Mouse (Mus musculus) neural tube, embryonic 14.5 days (tissue): ENCODE results near the gene Nthl1. TPM values are rescaled to one million over a fixed set of nuclear protein-coding genes. Genes with fewer than 3 reads are reported as not detected.

Experiments
- ATAC-seq: fragments of 200-750 bp; cut with Nextera tagmentation; 2 replicates; pipeline ENCODE4 v1.8.0; 2017; ENCODE audit warnings: low read depth, mild to moderate bottlenecking, moderate TSS enrichment, moderate library complexity
- H3K27ac ChIP-seq: fragments of 300-500 bp; sonication (generic); 2 replicates; pipeline ENCODE4 v1.5.1; 2014; ENCODE audit warnings: low read depth, mild to moderate bottlenecking, control low read depth, low read length, moderate library complexity, mixed read lengths
- H3K27me3 ChIP-seq: fragments of 300-500 bp; sonication (generic); 2 replicates; pipeline ENCODE4 v1.6.1; 2014; ENCODE audit warnings: low read length; ENCODE audit not compliant: control insufficient read depth, insufficient read depth
- H3K36me3 ChIP-seq: fragments of 300-500 bp; sonication (generic); 2 replicates; pipeline ENCODE4 v1.6.1; 2014; ENCODE audit warnings: low read length, mixed read lengths; ENCODE audit not compliant: control insufficient read depth, insufficient read depth
- H3K4me1 ChIP-seq: fragments of 300-500 bp; sonication (generic); 2 replicates; pipeline ENCODE4 v1.6.1; 2014; ENCODE audit warnings: low read length; ENCODE audit not compliant: control insufficient read depth, insufficient read depth
- H3K4me2 ChIP-seq: fragments of 300-500 bp; sonication (generic); 2 replicates; pipeline ENCODE4 v1.6.1; 2014; ENCODE audit warnings: mild to moderate bottlenecking, low read depth, low read length, control low read depth
- H3K4me3 ChIP-seq: fragments of 300-500 bp; sonication (generic); 2 replicates; pipeline ENCODE4 v1.5.1; 2014; ENCODE audit warnings: low read depth, low read length, control low read depth, mixed read lengths
- H3K9ac ChIP-seq: fragments of 300-500 bp; sonication (generic); replicated peaks from 2 replicates; pipeline ENCODE4 v1.6.1; 2014; ENCODE audit warnings: low read depth, mild to moderate bottlenecking, control low read depth, low read length, mixed read lengths
- H3K9me3 ChIP-seq: fragments of 300-500 bp; sonication (generic); 2 replicates; pipeline ENCODE4 v1.6.1; 2016; ENCODE audit warnings: low read length; ENCODE audit not compliant: control insufficient read depth
- WGBS: fragments of 180-500 bp; shearing (Covaris S2); extraction: QIAGEN DNeasy Blood & Tissue Kit; methylation state at CpG from one replicate; pipeline ENCODE4 v1.1.7; 2014; 5-methylcytosine and 5-hydroxymethylcytosine counted together
- polyA plus RNA-seq: library from polyadenylated mRNA; unstranded; fragments of >200 nt; fragmentation: Nextera tagmentation; extraction: Ambion mirVana; gene quantifications from 2 replicates; pipeline ENCODE4 v1.2.1, GENCODE M21; 2014

Nthl1 gene
- polyA plus RNA-seq, 1 experiment from 2014 or later: 7.3 TPM

- H3K9me3 ChIP-seq: no peaks in the 10 kb centered on the region
- WGBS: 63% methylated on average over 7 of the region's 7 CpGs
- no peak for ATAC-seq
- H3K27me3 ChIP-seq: no peaks in the 10 kb centered on the region
- no peak overlapping the region for H3K4me3 ChIP-seq
- H3K36me3 ChIP-seq: 0 out of 2 replicates have a peak, but pooled peaks cover 4% of the 10 kb centered on the region
- H3K4me2 ChIP-seq: no peak overlapping the region
- H3K27ac ChIP-seq: no peak overlapping the region
- 0 out of 2 replicates have a peak, but pooled peaks cover 3% of the 10 kb centered on the region for H3K4me1 ChIP-seq
- no peak overlapping the region; the same call in 1 of the 2 replicates for H3K9ac ChIP-seq
Observed at GRCm38 (mm10) chr17:24644030-24644715, 11.7 kb downstream of the Nthl1 start.

GRCm38 (mm10) chr17:24644875-24645721 is 12.6 kb downstream of the Nthl1 start:
- Histone ChIP-seq H3K36me3 (0 out of 2 replicates have a peak, but pooled peaks cover 4% of the 10 kb centered on the region), H3K27ac (0 out of 2 replicates have a peak overlapping the region, but pooled peaks have one; percentile 44), H3K9ac (no peak overlapping the region), H3K9me3 (no peaks in the 10 kb centered on the region), H3K4me2 (no peak overlapping the region), H3K4me3 (no peak overlapping the region), H3K4me1 (no peaks in the 10 kb centered on the region), H3K27me3 (no peaks in the 10 kb centered on the region)
- no peak for ATAC-seq
- 83% methylated on average over 9 of the region's 9 CpGs for WGBS

- Histone ChIP-seq H3K9me3 (no peaks in the 10 kb centered on the region), H3K4me2 (no peak overlapping the region), H3K4me1 (no peaks in the 10 kb centered on the region), H3K9ac (no peak overlapping the region), H3K36me3 (0 out of 2 replicates have a peak, but pooled peaks cover 1% of the 10 kb centered on the region), H3K4me3 (no peak overlapping the region), H3K27ac (no peak overlapping the region), H3K27me3 (no peaks in the 10 kb centered on the region)
- no peak for ATAC-seq
- WGBS: 77% methylated on average over 3 of the region's 3 CpGs
Observed at GRCm38 (mm10) chr17:24645916-24646315, 13.4 kb downstream of the Nthl1 start.

GRCm38 (mm10) chr17:24646381-24646780 is 13.9 kb downstream of the Nthl1 start:
- Histone ChIP-seq H3K4me1 (no peaks in the 10 kb centered on the region), H3K4me2 (no peak overlapping the region), H3K9me3 (no peaks in the 10 kb centered on the region), H3K27me3 (no peaks in the 10 kb centered on the region), H3K27ac (no peak overlapping the region), H3K9ac (no peak overlapping the region), H3K36me3 (no peaks in the 10 kb centered on the region), H3K4me3 (no peak overlapping the region)
- WGBS: 89% methylated on average over 4 of the region's 4 CpGs
- no peak for ATAC-seq

GRCm38 (mm10) chr17:24647493-24647892 is 15.0 kb downstream of the Nthl1 start:
- H3K4me1 ChIP-seq: no peaks in the 10 kb centered on the region
- H3K4me2 ChIP-seq: no peak overlapping the region
- 83% methylated on average over 11 of the region's 11 CpGs for WGBS
- no peaks in the 10 kb centered on the region; the same call in 1 of the 2 replicates for H3K27me3 ChIP-seq
- no peak overlapping the region for H3K27ac ChIP-seq
- no peaks in the 10 kb centered on the region for H3K9me3 ChIP-seq
- ATAC-seq: no peak
- H3K36me3 ChIP-seq: no peaks in the 10 kb centered on the region
- H3K4me3 ChIP-seq: no peak overlapping the region
- no peak overlapping the region for H3K9ac ChIP-seq

GRCm38 (mm10) chr17:24648731-24649377 is 16.4 kb downstream of the Nthl1 start:
- ATAC-seq: no peak
- H3K36me3 ChIP-seq: no peaks in the 10 kb centered on the region
- WGBS: 73% methylated on average over 10 of the region's 10 CpGs
- peak overlapping the region; percentile 70 for H3K4me3 ChIP-seq
- peak overlapping the region; percentile 87; the same call in 1 of the 2 replicates for H3K9ac ChIP-seq
- H3K27ac ChIP-seq: no peak overlapping the region
- H3K4me2 ChIP-seq: peak overlapping the region; percentile 96
- H3K4me1 ChIP-seq: no peaks in the 10 kb centered on the region
- H3K27me3 ChIP-seq: no peaks in the 10 kb centered on the region; the same call in 1 of the 2 replicates
- H3K9me3 ChIP-seq: no peaks in the 10 kb centered on the region

- H3K27ac ChIP-seq: peak overlapping the region; percentile 40
- H3K9ac ChIP-seq: peak overlapping the region; percentile 87
- 1% methylated on average over 32 of the region's 35 CpGs for WGBS
- H3K27me3 ChIP-seq: no peaks in the 10 kb centered on the region; the same call in 1 of the 2 replicates
- peak overlapping the region; percentile 96 for H3K4me2 ChIP-seq
- peak; percentile 49; the same call in 1 of the 2 replicates for ATAC-seq
- H3K36me3 ChIP-seq: no peaks in the 10 kb centered on the region
- H3K9me3 ChIP-seq: no peaks in the 10 kb centered on the region
- H3K4me1 ChIP-seq: no peaks in the 10 kb centered on the region
- H3K4me3 ChIP-seq: peak overlapping the region; percentile 70
Observed at GRCm38 (mm10) chr17:24649581-24650069, 17.1 kb downstream of the Nthl1 start.

GRCm38 (mm10) chr17:24650070-24650616 is 17.7 kb downstream of the Nthl1 start, which contains the start of gene Slc9a3r2:
Gene Slc9a3r2 (minus strand): TSS chr17:24650327.
- Histone ChIP-seq H3K27ac (peak within 1 kb of the TSS; percentile 40), H3K4me2 (peak within 1 kb of the TSS; percentile 96), H3K4me1 (no peaks in the 10 kb centered on the region), H3K27me3 (no peaks in the 10 kb centered on the region; the same call in 1 of the 2 replicates), H3K9me3 (no peaks in the 10 kb centered on the region), H3K36me3 (no peaks in the 10 kb centered on the region), H3K9ac (peak within 1 kb of the TSS; percentile 87), H3K4me3 (peak within 1 kb of the TSS; percentile 70)
- ATAC-seq: peak; percentile 59
- WGBS: 3% methylated on average over 25 of the region's 41 CpGs
